Mouse (Mus musculus) hindbrain, embryonic 13.5 days (tissue): Measurements from ENCODE around the gene Rab10. TPM values are rescaled to one million over a fixed set of nuclear protein-coding genes. Genes with fewer than 3 reads are reported as not detected.

Experiments
- ATAC-seq: fragments of 200-750 bp; cut with Nextera tagmentation; 2 replicates; pipeline ENCODE4 v1.8.0; 2017; ENCODE audit warnings: moderate TSS enrichment; ENCODE audit not compliant: low FRiP score
- H3K27ac ChIP-seq: fragments of 300-500 bp; sonication (generic); 2 replicates; pipeline ENCODE4 v1.5.1; 2015; ENCODE audit warnings: inconsistent platforms, mild to moderate bottlenecking, moderate library complexity
- H3K27me3 ChIP-seq: fragments of 300-500 bp; sonication (generic); 2 replicates; pipeline ENCODE4 v1.6.1; 2015; ENCODE audit warnings: mild to moderate bottlenecking, inconsistent platforms
- H3K36me3 ChIP-seq: fragments of 300-500 bp; sonication (generic); 2 replicates; pipeline ENCODE4 v1.6.1; 2015; ENCODE audit warnings: mild to moderate bottlenecking, inconsistent platforms
- H3K4me1 ChIP-seq: fragments of 300-500 bp; sonication (generic); replicated peaks from 2 replicates; pipeline ENCODE4 v1.6.1; 2015; ENCODE audit warnings: inconsistent platforms
- H3K4me2 ChIP-seq: fragments of 300-500 bp; sonication (generic); 2 replicates; pipeline ENCODE4 v1.6.1; 2015; ENCODE audit warnings: inconsistent platforms, mild to moderate bottlenecking, moderate library complexity
- H3K4me3 ChIP-seq: fragments of 300-500 bp; sonication (generic); 2 replicates; pipeline ENCODE4 v1.5.1; 2015; ENCODE audit warnings: mild to moderate bottlenecking, inconsistent platforms
- H3K9ac ChIP-seq: fragments of 300-500 bp; sonication (generic); 2 replicates; pipeline ENCODE4 v1.6.1; 2015; ENCODE audit warnings: mild to moderate bottlenecking, inconsistent platforms
- H3K9me3 ChIP-seq: fragments of 300-500 bp; sonication (generic); 2 replicates; pipeline ENCODE4 v1.6.1; 2016; ENCODE audit warnings: inconsistent platforms
- WGBS: fragments of 180-500 bp; shearing (Covaris S2); methylation state at CpG from one replicate; pipeline ENCODE4 v1.1.7; 2015; 5-methylcytosine and 5-hydroxymethylcytosine counted together
- polyA plus RNA-seq: library from polyadenylated mRNA; unstranded; fragments of >200 nt; fragmentation: Nextera tagmentation; extraction: Ambion mirVana; gene quantifications from 2 replicates; pipeline ENCODE4 v1.2.1, GENCODE M21; 2015

Rab10 gene
- polyA plus RNA-seq, 1 experiment from 2014 or later: 138 TPM

DNA sequence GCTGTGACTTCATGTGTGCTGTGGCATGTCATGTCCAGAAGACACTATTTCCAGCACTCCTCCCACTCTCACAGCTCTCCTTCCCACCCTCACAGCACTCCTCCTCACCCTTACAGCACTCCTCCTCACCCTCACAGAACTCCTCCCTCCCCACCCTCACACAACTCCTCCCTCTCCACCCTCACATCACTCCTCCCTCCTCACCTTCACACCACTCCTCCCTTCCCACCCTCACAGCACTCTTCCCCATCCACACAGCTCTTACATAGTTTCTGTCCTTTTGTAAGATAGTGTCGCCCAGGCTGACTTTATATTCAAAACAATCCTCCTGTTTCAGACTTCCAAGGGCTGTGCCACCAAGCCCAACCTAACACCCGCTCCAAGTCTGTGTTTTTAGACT lies 86.4 kb downstream of the Rab10 start:
- Histone ChIP-seq H3K4me3 (no peak overlapping the region), H3K4me2 (no peak overlapping the region), H3K9ac (no peak overlapping the region), H3K36me3 (no peaks in the 10 kb centered on the region), H3K9me3 (no peaks in the 10 kb centered on the region), H3K27ac (no peak overlapping the region), H3K4me1 (no peaks in the 10 kb centered on the region), H3K27me3 (no peaks in the 10 kb centered on the region)
- WGBS: 68% methylated on average over 2 of the region's 2 CpGs
- ATAC-seq: no peak

- H3K9ac ChIP-seq: no peak overlapping the region
- no peaks in the 10 kb centered on the region for H3K36me3 ChIP-seq
- H3K4me2 ChIP-seq: no peak overlapping the region
- no peaks in the 10 kb centered on the region for H3K9me3 ChIP-seq
- WGBS: 76% methylated on average over 2 of the region's 2 CpGs
- no peaks in the 10 kb centered on the region for H3K27me3 ChIP-seq
- ATAC-seq: no peak
- H3K4me1 ChIP-seq: no peaks in the 10 kb centered on the region
- no peak overlapping the region for H3K4me3 ChIP-seq
- no peak overlapping the region for H3K27ac ChIP-seq
Observed at GRCm38 (mm10) chr12:3210181-3210580, 99.6 kb downstream of the Rab10 start.

GRCm38 (mm10) chr12:3209163-3209562 lies 100.6 kb downstream of the Rab10 start:
- no peaks in the 10 kb centered on the region for H3K4me1 ChIP-seq
- ATAC-seq: no peak
- H3K4me2 ChIP-seq: no peak overlapping the region
- H3K36me3 ChIP-seq: no peaks in the 10 kb centered on the region
- 73% methylated on average over 1 of the region's 1 CpGs for WGBS
- H3K27me3 ChIP-seq: no peaks in the 10 kb centered on the region
- no peaks in the 10 kb centered on the region for H3K9me3 ChIP-seq
- no peak overlapping the region for H3K4me3 ChIP-seq
- H3K27ac ChIP-seq: no peak overlapping the region
- no peak overlapping the region for H3K9ac ChIP-seq

Other genes starting within 250 kb of the Rab10 start
- gene Kif3c, start 55.2 kb upstream of the Rab10 start, polyA plus RNA-seq: 77.8 and 80.7 TPM in 2 replicates
- gene Asxl2, start 116.9 kb upstream of the Rab10 start, polyA plus RNA-seq: 12.8 and 14.5 TPM in 2 replicates